Mouse (Mus musculus) stomach, postnatal 0 days (tissue): Measurements from ENCODE around the gene Zzef1.

Source experiments
- CTCF ChIP-seq: IDR thresholded peaks from 2 replicates; pipeline ENCODE4 v1.5.1; 2016; ENCODE audit warnings: antibody characterized with exemption, low read depth, mild to moderate bottlenecking, moderate library complexity
- EP300 ChIP-seq: optimal IDR thresholded peaks from 2 replicates; pipeline ENCODE3; 2016; ENCODE audit warnings: antibody characterized with exemption

DNA sequence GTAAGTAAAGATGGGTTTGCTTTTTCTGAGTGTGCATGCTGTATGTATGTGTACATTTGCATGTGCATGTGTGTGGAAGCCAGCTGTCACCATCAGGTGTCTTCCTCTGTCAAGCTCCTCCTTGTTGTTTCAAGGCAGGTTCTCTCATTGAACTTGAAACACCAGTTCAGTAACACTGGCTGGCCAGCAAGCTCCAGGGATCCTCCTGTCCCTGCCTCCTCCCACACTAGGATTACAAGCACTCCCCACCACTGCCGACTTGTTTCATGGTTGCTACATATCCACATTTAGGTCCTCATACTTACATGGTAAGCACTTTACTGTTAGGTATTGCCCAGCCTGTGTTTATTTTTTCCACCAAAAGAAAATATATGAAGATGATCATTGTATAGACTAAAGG lies 96.6 kb downstream of the Zzef1 start:
- no peak for TF ChIP-seq CTCF
- TF ChIP-seq EP300 = no peak
